ENCODE assay signal across 9 mouse cellular contexts in genomic region chr9:27098092-27098491, GRCm38 (mm10). TPM values are rescaled to one million over a fixed set of nuclear protein-coding genes. Genes with fewer than 3 reads are reported as not detected.
A peak's percentile ranks its signal among the peaks of the same experiment; 100 is the strongest.
DNase-seq lines count a peak whose midpoint lies in the region; ATAC-seq lines count a peak whose summit lies in the region.
"Had no signal": no experiment of that assay in that cellular context is flagged by ENCODE, and none has a peak within 500 bp of the region (broad histone marks: within the 10 kb centered on the region; RNA-seq: fewer than 3 reads in every experiment).

No protein-coding gene starts in this region.

- H3K9me3 ChIP-seq in forebrain, embryonic 10.5 days = no peaks in the 10 kb centered on the region
- no peaks in the 10 kb centered on the region for H3K9me3 ChIP-seq in forebrain, embryonic 13.5 days (replicated peaks)
- H3K9me3 ChIP-seq in lung, embryonic 15.5 days = no peaks in the 10 kb centered on the region
- H3K9me3 ChIP-seq in hindbrain, embryonic 16.5 days (ENCODE audit: control insufficient read depth, low read length) = no peaks in the 10 kb centered on the region
- H3K9me3 ChIP-seq: limb, embryonic 12.5 days had no signal

- DNase-seq in forebrain, embryonic 10.5 days (ENCODE audit: extremely low spot score, low spot score) = no peak
- no peak for DNase-seq in lung, postnatal 14 days
- DNase-seq in kidney, postnatal 36 days = peak; percentile 19 to 23
- DNase-seq in skeletal muscle tissue, adult 2 months (ENCODE audit: low read depth, low spot score) = peak; percentile 18
- no peak for DNase-seq in layer of hippocampus, postnatal 10 days (ENCODE audit: low spot score in 2 of 2)

- 0 out of 2 replicates have a peak overlapping the region, but pooled peaks have one; percentile 44 for H3K27ac ChIP-seq in forebrain, embryonic 10.5 days
- no peak overlapping the region for H3K27ac ChIP-seq in forebrain, embryonic 13.5 days
- 0 out of 2 replicates have a peak overlapping the region, but pooled peaks have one; percentile 8 for H3K27ac ChIP-seq in lung, embryonic 15.5 days
- H3K27ac ChIP-seq in hindbrain, embryonic 16.5 days (ENCODE audit: low read depth, low read length) = no peak overlapping the region
- H3K27ac ChIP-seq: limb, embryonic 12.5 days had no signal

- H3K9ac ChIP-seq in forebrain, embryonic 13.5 days = no peak overlapping the region
- no peak overlapping the region for H3K9ac ChIP-seq in lung, embryonic 15.5 days
- no peak overlapping the region for H3K9ac ChIP-seq in hindbrain, embryonic 16.5 days (ENCODE audit: low read depth, low read length)
- H3K9ac ChIP-seq: limb, embryonic 12.5 days had no signal

- H3K4me1 ChIP-seq in forebrain, embryonic 10.5 days = peaks cover 11% of the 10 kb centered on the region
- H3K4me1 ChIP-seq in forebrain, embryonic 13.5 days = no peaks in the 10 kb centered on the region
- H3K4me1 ChIP-seq in lung, embryonic 15.5 days = no peaks in the 10 kb centered on the region
- H3K4me1 ChIP-seq in hindbrain, embryonic 16.5 days (ENCODE audit: control insufficient read depth, insufficient read depth, low read depth, low read length) = no peaks in the 10 kb centered on the region
- H3K4me1 ChIP-seq: limb, embryonic 12.5 days had no signal

- no peak overlapping the region for H3K4me2 ChIP-seq in forebrain, embryonic 13.5 days
- no peak overlapping the region for H3K4me2 ChIP-seq in lung, embryonic 15.5 days
- no peak overlapping the region for H3K4me2 ChIP-seq in hindbrain, embryonic 16.5 days (ENCODE audit: low read length)
- H3K4me2 ChIP-seq: limb, embryonic 12.5 days had no signal

- 20% methylated on average over 4 of the region's 4 CpGs for WGBS in forebrain, embryonic 10.5 days
- WGBS in forebrain, embryonic 13.5 days = 16% methylated on average over 4 of the region's 4 CpGs
- 45% methylated on average over 4 of the region's 4 CpGs for WGBS in lung, embryonic 15.5 days
- 33% methylated on average over 4 of the region's 4 CpGs for WGBS in hindbrain, embryonic 16.5 days

- H3K4me3 ChIP-seq in forebrain, embryonic 10.5 days = no peak overlapping the region
- H3K4me3 ChIP-seq in forebrain, embryonic 13.5 days = no peak overlapping the region
- H3K4me3 ChIP-seq in lung, embryonic 15.5 days = no peak overlapping the region
- H3K4me3 ChIP-seq in hindbrain, embryonic 16.5 days (ENCODE audit: low read length) = no peak overlapping the region
- H3K4me3 ChIP-seq: limb, embryonic 12.5 days had no signal

- H3K27me3 ChIP-seq in forebrain, embryonic 10.5 days (ENCODE audit: poor library complexity, severe bottlenecking) = no peaks in the 10 kb centered on the region
- no peaks in the 10 kb centered on the region for H3K27me3 ChIP-seq in forebrain, embryonic 13.5 days
- H3K27me3 ChIP-seq in lung, embryonic 15.5 days = no peaks in the 10 kb centered on the region
- no peaks in the 10 kb centered on the region for H3K27me3 ChIP-seq in hindbrain, embryonic 16.5 days (replicated peaks; ENCODE audit: control insufficient read depth, insufficient read depth, low read length)
- H3K27me3 ChIP-seq: limb, embryonic 12.5 days had no signal

- H3K36me3 ChIP-seq in forebrain, embryonic 10.5 days (replicated peaks) = peaks cover 100% of the 10 kb centered on the region
- H3K36me3 ChIP-seq in forebrain, embryonic 13.5 days (ENCODE audit: poor library complexity, severe bottlenecking) = peaks cover 92% of the 10 kb centered on the region
- H3K36me3 ChIP-seq in lung, embryonic 15.5 days = peaks cover 62% of the 10 kb centered on the region
- H3K36me3 ChIP-seq in hindbrain, embryonic 16.5 days (ENCODE audit: control insufficient read depth, insufficient read depth, low read length) = peaks cover 31% of the 10 kb centered on the region

- no peak for ATAC-seq in forebrain, embryonic 13.5 days
- ATAC-seq in lung, embryonic 15.5 days (ENCODE audit: borderline replicate concordance, extremely low read depth, low FRiP score, low TSS enrichment) = 0 out of 2 replicates have a peak, but pooled peaks have one; percentile 31
- no peak for ATAC-seq in hindbrain, embryonic 16.5 days

RNA-seq across cellular contexts. Expression of gene Jam3, which starts 57.1 kb away (rescaled TPM):
- polyA plus RNA-seq in forebrain, embryonic 10.5 days (2016; fragmentation: Nextera tagmentation; extraction: Ambion mirVana) = 146 and 150 TPM in 2 replicates
- 113 and 123 TPM in 2 replicates for polyA plus RNA-seq in forebrain, embryonic 13.5 days (2015; fragmentation: Nextera tagmentation; extraction: Ambion mirVana)
- 63.6 and 64.8 TPM in 2 replicates for polyA plus RNA-seq in lung, embryonic 15.5 days (2015; fragmentation: Nextera tagmentation; extraction: Ambion mirVana)
- 10 to 100 TPM; 24.3 to 26.5 TPM for total RNA-seq in layer of hippocampus, postnatal 10 days (2021)
- polyA plus RNA-seq in hindbrain, embryonic 16.5 days (2015; fragmentation: Nextera tagmentation; extraction: Ambion mirVana) = 43.0 and 49.9 TPM in 2 replicates

Comparison
In these comparisons a context has a peak if more than half of its experiments do, and no peak if none do; other contexts are left out.
1. H3K27ac ChIP-seq: peak in forebrain, embryonic 10.5 days (single experiment) and lung, embryonic 15.5 days (single experiment); none in forebrain, embryonic 13.5 days (single experiment) and hindbrain, embryonic 16.5 days (single experiment).
2. DNase-seq: peak in kidney, postnatal 36 days (2 of 2) and skeletal muscle tissue, adult 2 months (single experiment); none in forebrain, embryonic 10.5 days (single experiment), lung, postnatal 14 days (single experiment) and layer of hippocampus, postnatal 10 days (0 of 2).